Mouse (Mus musculus) MEL (cell line): ENCODE results near the gene Ccn2. TPM values are rescaled to one million over a fixed set of nuclear protein-coding genes. Genes with fewer than 3 reads are reported as not detected.
A peak's percentile ranks its signal among the peaks of the same experiment; 100 is the strongest.

Experiments used
- DNase-seq: peaks from one replicate; pipeline ENCODE4 v3.0.0; 2011; ENCODE audit warnings: low read depth, low spot score
- H3K27ac ChIP-seq: 2 replicates; pipeline ENCODE4 v1.5.1; 2012; ENCODE audit warnings: low read depth, mild to moderate bottlenecking, control low read depth, low read length, moderate library complexity; ENCODE audit not compliant: control insufficient read depth
- H3K27me3 ChIP-seq, 2 experiments: fragments of 150-350 bp in 1 of 2; sonication (generic) in 1 of 2; 2 replicates each; pipeline ENCODE4 v1.6.1; 2012; ENCODE audit warnings: low read length in 2 of 2, mild to moderate bottlenecking in 2 of 2, improper control_type of control experiment in 1 of 2, moderate library complexity in 1 of 2; ENCODE audit not compliant: insufficient read depth in 2 of 2, control insufficient read depth in 1 of 2
- H3K36me3 ChIP-seq, 2 experiments: 2 replicates each; pipeline ENCODE4 v1.6.1; 2012 to 2014; ENCODE audit warnings: low read length in 2 of 2, improper control_type of control experiment in 1 of 2, inconsistent platforms in 1 of 2, mild to moderate bottlenecking in 1 of 2; ENCODE audit not compliant: insufficient read depth in 2 of 2, control insufficient read depth in 1 of 2
- H3K4me1 ChIP-seq, 2 experiments: fragments of 150-350 bp in 1 of 2; sonication (generic) in 1 of 2; 2 replicates each; pipeline ENCODE4 v1.6.1; 2012; ENCODE audit warnings: low read length in 2 of 2, improper control_type of control experiment in 1 of 2, mild to moderate bottlenecking in 1 of 2; ENCODE audit not compliant: insufficient read depth in 2 of 2, control insufficient read depth in 1 of 2
- H3K4me3 ChIP-seq, 2 experiments: fragments of 150-350 bp in 1 of 2; sonication (generic) in 1 of 2; 2 replicates each; pipeline ENCODE4 v1.5.1; 2012; ENCODE audit warnings: low read depth in 2 of 2, low read length in 2 of 2, mild to moderate bottlenecking in 2 of 2, moderate library complexity in 2 of 2, control low read depth in 1 of 2, improper control_type of control experiment in 1 of 2; ENCODE audit not compliant: control insufficient read depth in 1 of 2, insufficient read depth in 1 of 2
- H3K79me2 ChIP-seq: 2 replicates; pipeline ENCODE4 v1.6.1; 2012; ENCODE audit warnings: mild to moderate bottlenecking, low read length, moderate library complexity; ENCODE audit not compliant: control insufficient read depth, poor library complexity, insufficient read depth
- H3K9ac ChIP-seq: 2 replicates; pipeline ENCODE4 v1.6.1; 2012; ENCODE audit warnings: low read depth, mild to moderate bottlenecking, control low read depth, low read length, moderate library complexity; ENCODE audit not compliant: control insufficient read depth, poor library complexity, severe bottlenecking
- H3K9me3 ChIP-seq: fragments of 150-350 bp; sonication (generic); replicated peaks from 2 replicates; pipeline ENCODE4 v1.6.1; 2012; ENCODE audit warnings: mild to moderate bottlenecking, low read length, improper control_type of control experiment, moderate library complexity; ENCODE audit not compliant: insufficient read depth
- CTCF ChIP-seq, 3 experiments: IDR thresholded peaks in 2 of 3; conservative IDR thresholded peaks in 1 of 3; 2 replicates each; pipeline ENCODE4 v1.5.1; 2011 to 2012; ENCODE audit warnings: low read length in 3 of 3, low read depth in 2 of 3, mild to moderate bottlenecking in 2 of 3, improper control_type of control experiment in 1 of 3, inconsistent platforms in 1 of 3, mixed read lengths in 1 of 3, moderate library complexity in 1 of 3; ENCODE audit not compliant: control insufficient read depth in 1 of 3, insufficient read depth in 1 of 3, poor library complexity in 1 of 3, severe bottlenecking in 1 of 3
- E2F4 ChIP-seq: IDR thresholded peaks from 2 replicates; pipeline ENCODE4 v1.6.1; 2011; ENCODE audit warnings: low read depth, low read length, improper control_type of control experiment, borderline replicate concordance
- ELF1 ChIP-seq: IDR thresholded peaks from 2 replicates; pipeline ENCODE4 v1.6.1; 2014; ENCODE audit warnings: low read depth, mild to moderate bottlenecking, inconsistent platforms, low read length, improper control_type of control experiment, moderate library complexity
- ETS1 ChIP-seq: IDR thresholded peaks from 2 replicates; pipeline ENCODE4 v1.6.1; 2012; ENCODE audit warnings: low read depth, mild to moderate bottlenecking, inconsistent platforms, low read length, improper control_type of control experiment, moderate library complexity
- GABPA ChIP-seq: IDR thresholded peaks from 2 replicates; pipeline ENCODE4 v1.6.1; 2012; ENCODE audit warnings: low read depth, mild to moderate bottlenecking, inconsistent platforms, low read length, improper control_type of control experiment, moderate library complexity
- JUND ChIP-seq: IDR thresholded peaks from 2 replicates; pipeline ENCODE4 v1.6.1; 2011; ENCODE audit warnings: low read depth, mild to moderate bottlenecking, improper control_type of control experiment, low read length
- MAFK ChIP-seq: IDR thresholded peaks from 2 replicates; pipeline ENCODE4 v1.6.1; 2011; ENCODE audit warnings: low read depth, mild to moderate bottlenecking, low read length, improper control_type of control experiment, borderline replicate concordance
- MAX ChIP-seq: IDR thresholded peaks from 2 replicates; pipeline ENCODE4 v1.6.1; 2011; ENCODE audit warnings: low read length, improper control_type of control experiment
- MEF2A ChIP-seq: IDR thresholded peaks from 2 replicates; pipeline ENCODE4 v1.6.1; 2014; ENCODE audit warnings: low read depth, mild to moderate bottlenecking, inconsistent platforms, low read length, improper control_type of control experiment; ENCODE audit not compliant: poor library complexity, insufficient replicate concordance, severe bottlenecking; ENCODE audit errors: extremely low read depth
- MYB ChIP-seq: IDR thresholded peaks from 2 replicates; pipeline ENCODE4 v1.6.1; 2011; ENCODE audit warnings: mild to moderate bottlenecking, low read depth, low read length, improper control_type of control experiment
- MYC ChIP-seq: IDR thresholded peaks from 2 replicates; pipeline ENCODE4 v1.6.1; 2011; ENCODE audit warnings: low read depth, mild to moderate bottlenecking, low read length, improper control_type of control experiment, moderate library complexity
- NRF1 ChIP-seq: IDR thresholded peaks from 2 replicates; pipeline ENCODE4 v1.6.1; 2014; ENCODE audit warnings: low read depth, mild to moderate bottlenecking, inconsistent platforms, low read length, improper control_type of control experiment, moderate library complexity; ENCODE audit not compliant: poor library complexity, insufficient read depth, severe bottlenecking
- POLR2A ChIP-seq, 2 experiments: IDR thresholded peaks; 2 replicates each; pipeline ENCODE4 v1.6.1; 2011 to 2012; ENCODE audit warnings: low read length in 2 of 2, mild to moderate bottlenecking in 2 of 2, control low read depth in 1 of 2, improper control_type of control experiment in 1 of 2, low read depth in 1 of 2, moderate library complexity in 1 of 2; ENCODE audit not compliant: control insufficient read depth in 1 of 2, insufficient read depth in 1 of 2, poor library complexity in 1 of 2
- RAD21 ChIP-seq: IDR thresholded peaks from 2 replicates; pipeline ENCODE4 v1.6.1; 2011; ENCODE audit warnings: mild to moderate bottlenecking, low read depth, low read length, improper control_type of control experiment
- SMC3 ChIP-seq: IDR thresholded peaks from 2 replicates; pipeline ENCODE4 v1.6.1; 2011; ENCODE audit warnings: low read depth, low read length, improper control_type of control experiment
- USF1 ChIP-seq: IDR thresholded peaks from 2 replicates; pipeline ENCODE4 v1.6.1; 2014; ENCODE audit warnings: low read depth, mild to moderate bottlenecking, inconsistent platforms, low read length, improper control_type of control experiment, moderate library complexity
- USF2 ChIP-seq, 2 experiments: IDR thresholded peaks; 2 replicates each; pipeline ENCODE4 v1.6.1; 2011 to 2012; ENCODE audit warnings: improper control_type of control experiment in 2 of 2, low read length in 2 of 2, borderline replicate concordance in 1 of 2, inconsistent platforms in 1 of 2, low read depth in 1 of 2, mild to moderate bottlenecking in 1 of 2; ENCODE audit not compliant: insufficient read depth in 1 of 2
- ZC3H11A ChIP-seq: IDR thresholded peaks from 2 replicates; pipeline ENCODE4 v1.6.1; 2012; ENCODE audit warnings: low read depth, mild to moderate bottlenecking, inconsistent platforms, low read length, improper control_type of control experiment
- ZNF384 ChIP-seq: IDR thresholded peaks from 2 replicates; pipeline ENCODE4 v1.6.1; 2012; ENCODE audit warnings: low read depth, mild to moderate bottlenecking, inconsistent platforms, low read length, improper control_type of control experiment
- polyA plus RNA-seq, 2 experiments: library from polyadenylated mRNA; stranded (reverse) in 1 of 2; unstranded in 1 of 2; fragments of >175 nt in 1 of 2; fragments of >200 nt in 1 of 2; gene quantifications; 2 replicates each; pipeline versions ENCODE4 v1.2.1 to v1.2.4; 2012; ENCODE audit warnings: low replicate concordance in 2 of 2, low read depth in 1 of 2; ENCODE audit not compliant: insufficient read length in 2 of 2, insufficient read depth in 1 of 2, missing spikeins in 1 of 2
- total RNA-seq: library from RNA; depleted of rRNA; stranded (reverse); fragments of 300-350 nt; gene quantifications from 2 replicates; pipeline ENCODE4 v1.2.3, GENCODE M21; 2012

Gene Ccn2
- total and polyA plus RNA-seq, 3 experiments: not detected

DNA sequence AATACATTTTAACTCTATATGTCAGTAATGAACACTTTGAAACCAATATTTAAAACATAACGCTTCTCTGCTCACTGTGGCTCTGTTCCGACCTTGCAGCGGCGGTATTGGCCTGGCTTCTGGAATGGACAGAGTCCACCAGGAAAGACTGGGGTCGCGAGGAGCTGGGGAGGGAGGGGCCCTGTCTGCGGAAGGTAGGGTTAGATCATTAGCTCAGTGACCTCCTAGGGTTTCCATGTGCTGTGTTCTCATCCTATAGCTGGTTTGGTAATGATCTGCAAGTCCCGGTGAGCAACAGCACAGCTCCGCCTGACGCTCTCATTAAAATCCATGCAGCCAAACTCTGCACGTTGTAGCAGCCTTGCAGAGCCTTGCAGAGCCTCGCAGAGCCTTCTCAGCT lies 32.0 kb downstream of the Ccn2 start:
- H3K36me3 ChIP-seq: peaks cover 0 to 4% of the 10 kb centered on the region in 2 experiments; a peak in 1 of 4 replicates
- no peaks in the 10 kb centered on the region; a peak in 1 of 4 replicates for H3K4me1 ChIP-seq
- no peaks in the 10 kb centered on the region for H3K9me3 ChIP-seq
- H3K27ac ChIP-seq: no peak overlapping the region
- no peak overlapping the region for H3K4me3 ChIP-seq
- TF ChIP-seq MYB: no peak
- TF ChIP-seq E2F4: no peak
- no peak for TF ChIP-seq ETS1
- TF ChIP-seq MAFK: no peak
- TF ChIP-seq JUND: no peak
- TF ChIP-seq MAX: no peak
- no peak for TF ChIP-seq MYC
- no peak for TF ChIP-seq ZNF384
- TF ChIP-seq GABPA: no peak
- TF ChIP-seq SMC3: no peak
- no peak for TF ChIP-seq ELF1
- TF ChIP-seq USF2 (IDR thresholded peaks at IDR 0.05; ENCODE audit: borderline replicate concordance in 1 of 2, insufficient read depth in 1 of 2, low read depth in 1 of 2, low read length in 2 of 2): no peak
- TF ChIP-seq CTCF (IDR thresholded peaks at IDR 0.05 in 2 of 3, conservative IDR thresholded peaks at IDR 0.05 in 1 of 3; ENCODE audit: control insufficient read depth in 1 of 3, insufficient read depth in 1 of 3, low read depth in 2 of 3, low read length in 3 of 3, poor library complexity in 1 of 3, severe bottlenecking in 1 of 3): no peak
- no peak for TF ChIP-seq POLR2A (IDR thresholded peaks at IDR 0.05; ENCODE audit: control insufficient read depth in 1 of 2, insufficient read depth in 1 of 2, low read depth in 1 of 2, low read length in 2 of 2, poor library complexity in 1 of 2)
- TF ChIP-seq ZC3H11A: no peak
- TF ChIP-seq, all 39 proteins: peak for 0
- DNase-seq: no peak
- Histone ChIP-seq H3K79me2 (no peaks in the 10 kb centered on the region), H3K9ac (no peak overlapping the region), H3K27me3 (no peaks in the 10 kb centered on the region)

DNA sequence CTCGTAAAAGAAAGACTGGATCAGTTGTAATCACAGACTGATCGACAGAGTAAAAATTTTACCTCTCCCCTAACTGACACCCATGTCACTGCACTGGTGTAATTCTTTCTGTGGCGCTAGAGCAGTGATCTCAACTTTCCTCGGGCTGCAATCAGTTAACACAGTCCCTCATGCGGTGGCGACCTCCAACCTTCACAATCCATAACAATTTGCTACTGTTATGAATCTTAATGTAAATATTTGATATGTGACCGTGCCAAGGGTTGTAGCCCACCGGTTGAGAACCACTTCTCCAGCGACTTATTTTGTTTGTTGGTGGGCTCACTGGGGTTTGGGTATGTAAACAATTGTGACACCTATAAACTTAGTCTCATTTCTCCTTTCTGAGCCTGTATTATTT lies 33.2 kb downstream of the Ccn2 start:
- H3K9ac ChIP-seq: peak overlapping the region; percentile 37
- no peak for TF ChIP-seq NRF1
- no peak for TF ChIP-seq USF1
- TF ChIP-seq POLR2A (IDR thresholded peaks at IDR 0.05; ENCODE audit: control insufficient read depth in 1 of 2, insufficient read depth in 1 of 2, low read depth in 1 of 2, low read length in 2 of 2, poor library complexity in 1 of 2): no peak
- no peak for TF ChIP-seq MEF2A
- no peak for TF ChIP-seq RAD21
- no peak for TF ChIP-seq MAFK
- H3K4me1 ChIP-seq: no peaks in the 10 kb centered on the region; a peak in 1 of 4 replicates
- peak; percentile 41 for DNase-seq
- H3K79me2 ChIP-seq: no peaks in the 10 kb centered on the region
- H3K9me3 ChIP-seq: no peaks in the 10 kb centered on the region
- H3K27ac ChIP-seq: peak overlapping the region; percentile 38; the same call in 1 of the 2 replicates
- peak overlapping the region; percentile 56 to 80 for H3K4me3 ChIP-seq
- H3K36me3 ChIP-seq: peaks cover 0 to 4% of the 10 kb centered on the region in 2 experiments; a peak in 1 of 4 replicates
- no peaks in the 10 kb centered on the region for H3K27me3 ChIP-seq
